Mouse (Mus musculus): Measurements from ENCODE around the gene Stx5a.

DNA sequence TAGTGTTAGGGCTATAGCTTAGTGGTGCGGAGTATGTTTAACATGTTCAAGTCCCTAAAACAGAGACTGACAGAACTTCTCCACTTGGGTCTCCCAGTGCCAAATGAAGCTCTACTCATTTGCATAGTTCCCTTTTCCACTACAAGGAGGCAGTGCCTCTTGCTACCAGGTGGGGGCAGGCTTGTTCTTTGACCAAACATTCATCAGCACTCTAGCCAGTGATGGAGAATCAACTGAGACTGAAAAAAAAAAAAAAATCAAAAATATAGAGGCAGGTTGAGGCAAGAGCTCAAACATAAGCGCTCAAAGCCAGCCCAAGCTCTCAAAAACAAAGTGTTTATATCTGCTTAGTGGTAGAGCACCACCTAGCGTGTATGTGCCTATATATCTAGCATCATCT is 22.9 kb upstream of the Stx5a start:
- TF ChIP-seq CTCF (IDR thresholded peaks at IDR 0.05; ENCODE audit: insufficient read depth, low read length) = peak; percentile 62; the same call in 1 of the 2 replicates
- no peak for TF ChIP-seq POLR2A (IDR thresholded peaks at IDR 0.05; ENCODE audit: borderline replicate concordance, extremely low read depth, low read depth, low read length)

Data from lung, adult 2 months (tissue).